Mouse (Mus musculus): ENCODE results near the gene Tmem43.

The Tmem43 gene

DNA sequence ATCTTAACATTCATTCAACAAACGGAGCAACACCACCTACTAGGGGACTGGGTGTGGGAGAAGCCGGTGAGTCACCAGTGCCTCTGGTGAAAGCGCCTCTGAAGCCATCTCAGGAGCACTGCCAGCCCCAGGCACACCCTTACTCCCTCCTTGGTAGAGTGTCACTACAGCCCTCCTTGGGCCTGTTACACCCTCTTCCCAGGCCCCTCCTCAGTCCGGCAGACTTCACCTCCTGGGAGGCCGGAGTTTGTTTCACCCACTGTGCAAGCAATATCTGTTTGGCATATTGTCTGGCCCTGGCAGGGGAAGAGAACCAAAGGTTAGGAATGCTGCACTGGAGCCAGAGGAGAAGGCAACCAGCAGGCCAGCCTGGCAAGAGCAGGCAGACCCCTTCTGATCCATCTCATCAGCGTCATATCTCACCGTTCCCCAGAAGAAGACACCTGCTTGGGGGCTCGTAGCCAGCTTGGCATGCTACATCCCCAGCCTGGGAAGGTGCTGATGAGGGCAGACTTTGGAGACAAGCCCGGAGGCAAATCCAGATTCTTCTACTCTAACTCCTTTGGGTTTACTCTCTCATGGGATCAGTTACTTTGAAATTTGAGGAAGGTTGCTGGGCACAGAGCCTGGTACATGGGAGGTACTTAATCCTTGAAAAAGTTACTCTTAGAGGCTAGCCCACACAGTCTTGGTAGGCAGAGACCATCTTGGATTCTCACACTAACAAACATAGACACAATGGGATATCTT, 1.1 kb downstream of the Tmem43 start:
- ChIA-PET CTCF (no interaction called here), POLR2A (interaction anchor here in 3 of 4 experiments (0.6 to 13.7 kb wide), 23 partner anchors 8 to 460 kb away, joined by 3 to 259 read pairs (median 4); no protein-coding TSS in a partner anchor)

GRCm38 (mm10) chr6:91476541-91476940, 3.0 kb downstream of the Tmem43 start:
- POLR2A ChIA-PET: interaction anchor here in 2 of 4 experiments (0.8 to 13.7 kb wide), 15 partner anchors 8 to 41 kb away, joined by 3 to 259 read pairs (median 7); no protein-coding TSS in a partner anchor
- CTCF ChIA-PET: no interaction called here

DNA sequence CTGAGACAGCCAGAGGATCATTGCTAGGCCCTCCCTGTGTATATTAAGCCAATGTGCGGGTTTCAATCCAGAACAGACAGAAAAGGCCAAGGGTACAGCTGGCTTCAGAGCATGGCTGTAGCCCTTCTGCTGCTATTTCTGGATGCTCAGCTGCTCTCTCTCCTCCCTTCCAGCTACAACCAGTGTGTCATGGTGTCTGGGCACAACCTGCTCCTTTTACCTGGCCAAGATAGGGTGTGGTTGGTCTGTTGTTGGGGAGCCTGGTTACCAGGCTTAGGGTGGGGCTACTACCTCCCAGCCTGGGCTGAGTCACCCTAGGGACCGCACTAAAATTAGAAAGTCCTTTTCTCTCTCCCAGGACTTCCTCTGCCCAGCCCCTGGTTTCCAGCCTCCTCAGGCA, 9.9 kb downstream of the Tmem43 start:
- ChIA-PET CTCF (interaction anchor here in 1 of 4 experiments (0.8 kb wide), 1 partner anchor 26 kb away, joined by 4 read pairs; no protein-coding TSS in a partner anchor), POLR2A (interaction anchor here in 3 of 4 experiments (0.7 to 3.3 kb wide), 9 partner anchors 7 to 31 kb away, joined by 3 to 12 read pairs (median 4); partner anchors contain the start of genes Chchd4 (in 2 of the 3) and Tmem43 (in 2 of the 3))

DNA sequence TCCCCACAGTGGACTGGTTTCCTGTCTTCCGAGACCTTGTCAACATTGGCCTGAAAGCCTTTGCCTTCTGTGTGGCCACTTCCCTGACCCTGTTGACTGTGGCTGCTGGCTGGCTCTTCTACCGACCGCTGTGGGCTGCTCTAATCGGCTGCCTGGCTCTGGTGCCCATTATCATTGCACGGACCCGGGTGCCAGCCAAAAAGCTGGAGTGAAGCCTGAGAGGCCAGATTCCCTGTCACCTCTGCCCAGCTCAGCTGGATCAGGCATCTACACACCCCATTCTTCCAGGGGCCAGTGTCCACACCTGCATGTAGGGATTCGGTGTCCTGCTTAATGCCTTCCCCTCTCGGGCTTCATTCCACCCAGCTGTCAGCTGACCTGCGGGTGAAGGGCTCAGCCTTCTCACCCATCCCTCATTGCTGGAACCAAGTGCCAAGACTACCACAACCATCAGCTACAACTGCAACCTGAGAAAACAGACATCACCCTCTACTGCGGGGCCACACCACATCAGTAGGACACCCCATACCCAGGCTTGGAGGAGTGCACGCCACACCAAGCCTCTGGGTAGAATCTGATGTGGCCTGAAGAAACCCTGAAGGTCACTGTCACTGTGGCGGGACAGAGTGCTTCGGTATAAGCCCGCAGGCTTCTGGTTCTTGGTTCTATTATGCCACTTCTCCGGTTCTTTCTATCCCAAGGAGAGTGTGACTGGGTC, 13.4 kb downstream of the Tmem43 start:
- POLR2A ChIA-PET: interaction anchor here in 2 of 4 experiments (0.8 to 4.6 kb wide), 5 partner anchors 9 to 72 kb away, joined by 3 to 19 read pairs (median 3); no protein-coding TSS in a partner anchor
- CTCF ChIA-PET: no interaction called here

- POLR2A ChIA-PET: interaction anchor here in 3 of 4 experiments (0.9 to 4.6 kb wide), 8 partner anchors 7 to 31 kb away, joined by 3 to 19 read pairs (median 5); partner anchors contain the start of genes Chchd4 (in 2 of the 3) and Tmem43 (in 2 of the 3)
- CTCF ChIA-PET: no interaction called here
These were observed 15.2 kb downstream of the Tmem43 start for GRCm38 (mm10) chr6:91488496-91489212.

DNA sequence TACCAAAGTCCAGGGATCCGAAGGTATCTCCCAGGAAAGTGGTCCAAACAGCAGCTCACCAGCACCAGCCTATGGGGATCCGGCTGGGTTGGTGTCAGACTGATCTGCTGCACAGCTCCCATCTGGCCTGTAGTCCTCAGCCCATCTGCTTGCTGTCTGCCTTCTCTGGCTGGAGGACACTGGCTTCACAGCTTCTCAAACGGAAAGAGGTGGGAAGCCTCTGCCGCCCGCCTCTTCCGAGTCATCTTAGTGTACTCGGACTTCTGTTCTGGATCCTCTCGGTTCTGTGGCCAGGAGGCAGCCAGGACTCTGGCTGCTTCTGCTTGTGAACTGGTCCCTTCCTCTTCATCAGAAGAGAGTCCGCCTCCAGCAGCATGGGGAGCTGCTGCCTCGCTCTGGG, 16.4 kb downstream of the Tmem43 start:
- CTCF ChIA-PET: interaction anchor here in 1 of 4 experiments (1.0 kb wide), 1 partner anchor 20 kb away, joined by 4 read pairs; no protein-coding TSS in a partner anchor
- POLR2A ChIA-PET: interaction anchor here in 3 of 4 experiments (1.2 to 4.6 kb wide), 7 partner anchors 8 to 19 kb away, joined by 3 to 19 read pairs (median 8); partner anchors contain the start of genes Chchd4 (in 1 of the 3) and Tmem43 (in 1 of the 3)

DNA sequence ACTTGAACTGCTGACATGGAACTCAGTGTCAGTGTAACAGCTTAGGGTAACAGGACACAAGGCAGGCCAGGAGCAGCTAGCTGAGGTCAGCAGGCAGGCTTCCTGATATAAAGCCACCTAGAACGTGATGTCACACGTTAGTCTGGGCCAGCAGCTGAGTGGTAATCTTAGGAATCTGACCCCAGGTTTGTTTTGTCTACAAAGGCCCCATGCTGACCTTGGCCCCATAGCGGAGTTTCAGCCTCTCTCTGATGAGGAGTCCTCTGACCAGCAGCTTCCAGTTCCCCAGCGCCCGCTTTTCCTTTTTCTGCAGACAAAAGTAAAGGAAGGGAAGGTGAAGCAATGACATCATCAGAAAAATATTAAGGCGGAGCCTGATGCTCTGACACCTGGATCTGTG, 17.5 kb downstream of the Tmem43 start:
- CTCF ChIA-PET: no interaction called here
- POLR2A ChIA-PET: interaction anchor here in 3 of 4 experiments (0.6 to 3.5 kb wide), 6 partner anchors 13 to 494 kb away, joined by 3 to 16 read pairs (median 6); no protein-coding TSS in a partner anchor

GRCm38 (mm10) chr6:91493053-91493452, 19.6 kb downstream of the Tmem43 start:
- ChIA-PET POLR2A (interaction anchor here in 1 of 4 experiments (0.9 kb wide), 1 partner anchor 10 kb away, joined by 3 read pairs; no protein-coding TSS in a partner anchor), CTCF (interaction anchor here in 1 of 4 experiments (1.4 kb wide), 1 partner anchor 16 kb away, joined by 3 read pairs; no protein-coding TSS in a partner anchor)

GRCm38 (mm10) chr6:91494526-91494925, 21.0 kb downstream of the Tmem43 start:
- POLR2A ChIA-PET: interaction anchor here in 2 of 4 experiments (1.2 kb wide), 3 partner anchors 18 to 21 kb away, joined by 3 read pairs; partner anchors contain the start of genes Chchd4 (in 1 of the 2) and Tmem43 (in 1 of the 2)
- CTCF ChIA-PET: interaction anchor here in 1 of 4 experiments (1.5 kb wide), 1 partner anchor 15 kb away, joined by 3 read pairs; no protein-coding TSS in a partner anchor

DNA sequence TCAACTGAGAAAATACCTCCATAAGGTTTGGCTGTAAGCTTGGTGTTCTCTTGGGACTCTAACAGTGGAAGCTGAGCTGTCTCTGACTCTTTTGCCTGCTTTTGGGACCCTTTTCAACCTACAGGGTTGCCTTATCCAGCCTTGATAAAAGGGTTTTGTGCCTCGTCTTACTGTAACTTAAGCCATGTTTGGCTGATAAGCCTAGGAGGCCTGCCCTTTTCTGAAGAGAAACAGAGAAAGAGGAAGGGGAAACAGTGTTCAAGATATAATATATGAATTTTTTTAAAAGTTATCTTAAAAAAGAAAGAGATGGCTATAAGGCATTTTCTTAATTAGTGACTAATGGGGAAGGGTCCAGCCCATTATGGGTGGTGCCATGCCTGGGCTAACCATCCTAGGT, 29.8 kb downstream of the Tmem43 start:
- CTCF ChIA-PET: no interaction called here

GRCm38 (mm10) chr6:91506036-91506435, 32.5 kb downstream of the Tmem43 start:
- ChIA-PET POLR2A (interaction anchor here in 1 of 4 experiments (1.2 kb wide), 1 partner anchor 33 kb away, joined by 3 read pairs; no protein-coding TSS in a partner anchor), CTCF (no interaction called here)

More for the DNA sequence above, 29.8 kb downstream of the Tmem43 start:
- POLR2A ChIA-PET: interaction anchor here in 1 of 4 experiments (0.7 kb wide), 1 partner anchor 10 kb away, joined by 3 read pairs; no protein-coding TSS in a partner anchor

- ChIA-PET POLR2A (interaction anchor here in 3 of 4 experiments (0.7 to 1.8 kb wide), 8 partner anchors 8 to 67 kb away, joined by 3 to 8 read pairs (median 4); no protein-coding TSS in a partner anchor), CTCF (interaction anchor here (0.6 to 2.0 kb wide), 8 partner anchors 19 to 559 kb away, joined by 3 to 20 read pairs (median 3); no protein-coding TSS in a partner anchor)
These were observed 34.5 kb downstream of the Tmem43 start for GRCm38 (mm10) chr6:91508041-91508440.

DNA sequence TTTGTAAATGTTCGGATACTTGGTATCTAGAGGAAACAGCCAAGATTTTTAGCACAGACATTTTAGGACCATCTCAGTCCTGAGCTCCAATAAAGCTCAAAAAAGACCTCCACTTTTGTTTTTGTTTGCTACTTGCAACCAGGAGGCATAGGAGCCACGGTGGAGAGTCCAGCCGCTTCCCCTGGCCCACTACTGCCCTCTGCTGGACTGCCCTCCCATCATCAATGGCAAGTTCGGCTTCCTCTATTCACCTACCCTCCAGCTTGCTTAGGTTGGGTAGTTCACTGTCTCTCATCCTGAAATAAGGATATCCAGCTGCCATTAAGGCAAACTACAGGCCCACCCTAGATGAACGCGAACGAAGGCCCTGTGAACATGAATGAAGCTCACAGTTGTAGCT, 35.8 kb downstream of the Tmem43 start:
- POLR2A ChIA-PET: interaction anchor here (0.6 to 2.2 kb wide), 17 partner anchors 9 to 1673 kb away, joined by 3 to 9 read pairs (median 4); partner anchors contain the start of genes Chchd4 (in 1 of the 4) and Tmem43 (in 1 of the 4)
- CTCF ChIA-PET: interaction anchor here (0.5 to 2.0 kb wide), 31 partner anchors 8 to 1536 kb away, joined by 3 to 20 read pairs (median 3); partner anchors contain the start of gene Wnt7a (in 1 of the 4)

DNA sequence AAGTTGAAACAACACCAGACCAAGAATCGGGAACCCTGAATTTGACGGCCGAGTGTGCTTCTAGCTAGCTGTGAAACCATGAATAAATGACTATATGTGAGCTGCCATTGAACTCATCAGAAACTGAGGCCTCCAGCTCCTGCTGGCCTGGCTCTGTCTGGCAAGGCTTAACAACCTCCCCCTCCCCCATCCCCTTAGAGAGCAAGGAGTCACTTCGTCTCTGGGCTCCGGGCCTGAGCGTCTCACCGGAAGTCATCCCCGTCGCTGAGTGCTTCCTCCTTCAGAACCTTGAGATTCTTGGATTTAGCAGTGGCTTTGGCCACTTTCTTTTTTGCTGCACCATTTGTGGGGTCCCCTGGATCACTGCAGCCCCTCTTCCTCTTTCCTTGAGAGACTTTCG, 36.7 kb downstream of the Tmem43 start:
- ChIA-PET CTCF (interaction anchor here in 2 of 4 experiments (0.6 to 2.0 kb wide), 11 partner anchors 18 to 557 kb away, joined by 3 to 9 read pairs (median 4); no protein-coding TSS in a partner anchor), POLR2A (interaction anchor here in 3 of 4 experiments (0.5 to 2.2 kb wide), 10 partner anchors 15 to 796 kb away, joined by 3 to 9 read pairs (median 5); partner anchors contain the start of genes Chchd4 (in 1 of the 3) and Tmem43 (in 1 of the 3))

GRCm38 (mm10) chr6:91514135-91514534, 40.6 kb downstream of the Tmem43 start:
- ChIA-PET POLR2A (interaction anchor here in 3 of 4 experiments (0.5 to 2.5 kb wide), 13 partner anchors 14 to 192 kb away, joined by 3 to 9 read pairs (median 4); partner anchors contain the start of genes Chchd4 (in 2 of the 3), Tmem43 (in 2 of the 3) and Wnt7a (in 1 of the 3)), CTCF (interaction anchor here in 1 of 4 experiments (1.0 to 1.1 kb wide), 2 partner anchors 13 to 100 kb away, joined by 3 to 4 read pairs; no protein-coding TSS in a partner anchor)

DNA sequence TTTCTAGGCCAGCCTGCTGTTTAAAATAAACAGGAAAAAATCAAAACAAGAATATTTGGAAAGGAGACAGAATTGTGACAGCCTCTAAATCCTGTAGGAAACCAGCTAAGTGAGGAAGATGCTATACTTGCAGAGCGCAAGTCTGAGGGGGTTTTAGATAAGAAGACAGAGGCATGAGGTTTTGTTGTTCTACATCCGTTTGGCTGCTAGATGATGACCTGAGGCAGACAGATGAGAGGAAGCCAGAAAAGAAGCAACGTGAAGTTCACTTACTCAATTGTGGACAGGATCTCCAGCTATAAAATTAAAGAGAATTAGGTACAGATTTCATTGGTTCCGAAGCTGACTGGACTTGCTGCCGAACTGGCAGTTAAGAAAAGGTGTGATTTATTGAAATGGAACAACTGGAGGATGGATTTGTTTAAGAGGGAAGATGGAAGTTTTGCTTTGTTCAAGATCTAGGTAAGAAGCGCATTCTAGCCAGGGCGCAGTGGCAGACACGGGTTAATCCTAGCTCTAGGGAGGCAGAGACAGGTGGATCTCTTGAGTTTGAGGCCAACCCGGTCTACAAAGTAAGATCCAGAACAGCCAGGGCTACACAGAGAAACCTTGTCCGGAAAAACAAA, 41.3 kb downstream of the Tmem43 start:
- ChIA-PET POLR2A (interaction anchor here in 3 of 4 experiments (0.5 to 2.5 kb wide), 13 partner anchors 10 to 244 kb away, joined by 3 to 7 read pairs (median 3); partner anchors contain the start of gene Wnt7a (in 1 of the 3)), CTCF (interaction anchor here in 1 of 4 experiments (1.0 to 1.1 kb wide), 2 partner anchors 12 to 101 kb away, joined by 3 to 4 read pairs; no protein-coding TSS in a partner anchor)

Data from embryonic stem cell, embryonic (primary cell).